Comparison of ENCODE assay signal across 8 mouse cellular contexts in the genomic region with DNA sequence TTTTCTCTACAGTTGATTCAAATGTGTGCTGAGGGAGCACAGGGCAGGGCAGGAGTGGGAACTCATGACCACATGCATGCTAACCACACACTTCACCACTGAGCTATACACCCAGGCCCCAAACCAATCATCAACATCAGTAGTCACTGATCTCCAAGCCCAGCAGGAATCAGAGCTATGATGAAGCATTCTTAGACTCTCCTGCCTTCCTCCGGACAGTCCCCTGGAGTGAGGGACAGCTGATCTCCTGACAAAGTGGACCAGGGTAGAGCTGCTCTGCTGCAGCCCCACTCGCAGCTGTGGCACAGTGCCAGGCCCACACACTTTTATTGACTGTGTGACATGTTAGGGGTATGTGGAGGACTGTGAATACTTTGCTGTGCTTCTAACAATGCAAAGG. TPM values are rescaled to one million over a fixed set of nuclear protein-coding genes. Genes with fewer than 3 reads are reported as not detected.
DNase-seq lines count a peak whose midpoint lies in the region; ATAC-seq and TF ChIP-seq lines count a peak whose summit lies in the region.
"Not testable (repeated sequence)": the region's sequence is repeated elsewhere in the genome, so short reads cannot be mapped to it uniquely, and the experiment has no call there.

No protein-coding gene starts in this region.

- H3K4me3 ChIP-seq in G1E (ENCODE audit: low read depth, low read length): peak overlapping the region; percentile 60
- not testable (repeated sequence) for H3K4me3 ChIP-seq in embryonic facial prominence, embryonic 12.5 days; kidney, embryonic 15.5 days (replicated peaks); neural tube, embryonic 14.5 days (ENCODE audit: low read depth, low read length)
- peak overlapping the region; percentile 33 for H3K4me3 ChIP-seq in forebrain, embryonic 15.5 days
- peak overlapping the region; percentile 30 for H3K4me3 ChIP-seq in hindbrain, embryonic 12.5 days
- H3K4me3 ChIP-seq in liver, embryonic 15.5 days (replicated peaks): 0 out of 2 replicates have a peak overlapping the region, but pooled peaks have one; percentile 21
- peak overlapping the region; percentile 38 for H3K4me3 ChIP-seq in midbrain, embryonic 13.5 days (replicated peaks)

- TF ChIP-seq CTCF in G1E (IDR thresholded peaks at IDR 0.05; ENCODE audit: low read depth, low read length): not testable (repeated sequence)

- 33% methylated on average over 2 of the region's 2 CpGs for WGBS in embryonic facial prominence, embryonic 12.5 days
- 10% methylated on average over 2 of the region's 2 CpGs for WGBS in forebrain, embryonic 15.5 days
- 11% methylated on average over 2 of the region's 2 CpGs for WGBS in hindbrain, embryonic 12.5 days
- 40% methylated on average over 1 of the region's 2 CpGs for WGBS in kidney, embryonic 15.5 days
- WGBS in liver, embryonic 15.5 days (ENCODE audit: insufficient replicate concordance): 18% methylated on average over 2 of the region's 2 CpGs
- 18% methylated on average over 1 of the region's 2 CpGs for WGBS in midbrain, embryonic 13.5 days
- WGBS in neural tube, embryonic 14.5 days: 30% methylated on average over 1 of the region's 2 CpGs

- peaks cover 40% of the 10 kb centered on the region for H3K36me3 ChIP-seq in G1E (replicated peaks)
- H3K36me3 ChIP-seq in embryonic facial prominence, embryonic 12.5 days: peaks cover 19% of the 10 kb centered on the region
- H3K36me3 ChIP-seq in forebrain, embryonic 15.5 days: peaks cover 14% of the 10 kb centered on the region
- peaks cover 16% of the 10 kb centered on the region for H3K36me3 ChIP-seq in hindbrain, embryonic 12.5 days
- peaks cover 23% of the 10 kb centered on the region for H3K36me3 ChIP-seq in kidney, embryonic 15.5 days
- H3K36me3 ChIP-seq in liver, embryonic 15.5 days (replicated peaks): peaks cover 18% of the 10 kb centered on the region
- peaks cover 27% of the 10 kb centered on the region for H3K36me3 ChIP-seq in midbrain, embryonic 13.5 days
- peaks cover 12% of the 10 kb centered on the region for H3K36me3 ChIP-seq in neural tube, embryonic 14.5 days (ENCODE audit: control insufficient read depth, insufficient read depth, low read length)

- ATAC-seq in G1E (ENCODE audit: extremely low read depth, insufficient number of reproducible peaks, low FRiP score, poor library complexity, severe bottlenecking); embryonic facial prominence, embryonic 12.5 days (ENCODE audit: insufficient number of reproducible peaks, insufficient read depth, low FRiP score, low TSS enrichment); forebrain, embryonic 15.5 days (replicated peaks); hindbrain, embryonic 12.5 days (ENCODE audit: low FRiP score); kidney, embryonic 15.5 days (replicated peaks; ENCODE audit: low FRiP score); liver, embryonic 15.5 days (ENCODE audit: insufficient read depth); midbrain, embryonic 13.5 days; neural tube, embryonic 14.5 days (ENCODE audit: low read depth): not testable (repeated sequence)

- H3K27me3 ChIP-seq in G1E (ENCODE audit: insufficient read depth, low read length); embryonic facial prominence, embryonic 12.5 days; forebrain, embryonic 15.5 days; hindbrain, embryonic 12.5 days; kidney, embryonic 15.5 days; liver, embryonic 15.5 days; midbrain, embryonic 13.5 days; neural tube, embryonic 14.5 days (ENCODE audit: control insufficient read depth, insufficient read depth, low read length): not testable (repeated sequence)

- peak overlapping the region; percentile 42 for H3K4me2 ChIP-seq in embryonic facial prominence, embryonic 12.5 days (replicated peaks)
- H3K4me2 ChIP-seq in forebrain, embryonic 15.5 days (replicated peaks): peak overlapping the region; percentile 43
- H3K4me2 ChIP-seq in hindbrain, embryonic 12.5 days (replicated peaks): peak overlapping the region; percentile 49
- H3K4me2 ChIP-seq in kidney, embryonic 15.5 days: peak overlapping the region; percentile 41
- H3K4me2 ChIP-seq in liver, embryonic 15.5 days: peak overlapping the region; percentile 41
- peak overlapping the region; percentile 60 for H3K4me2 ChIP-seq in midbrain, embryonic 13.5 days (replicated peaks)
- H3K4me2 ChIP-seq in neural tube, embryonic 14.5 days (ENCODE audit: low read depth, low read length): peak overlapping the region; percentile 37; the same call in 1 of the 2 replicates

- not testable (repeated sequence) for DNase-seq in G1E (ENCODE audit: low spot score)

- H3K9me3 ChIP-seq in G1E (replicated peaks); embryonic facial prominence, embryonic 12.5 days; forebrain, embryonic 15.5 days; hindbrain, embryonic 12.5 days (replicated peaks); kidney, embryonic 15.5 days (replicated peaks); liver, embryonic 15.5 days (replicated peaks); midbrain, embryonic 13.5 days; neural tube, embryonic 14.5 days (ENCODE audit: control insufficient read depth, low read length): not testable (repeated sequence)

- not testable (repeated sequence) for H3K27ac ChIP-seq in embryonic facial prominence, embryonic 12.5 days; forebrain, embryonic 15.5 days (replicated peaks); hindbrain, embryonic 12.5 days; kidney, embryonic 15.5 days; liver, embryonic 15.5 days (replicated peaks); midbrain, embryonic 13.5 days; neural tube, embryonic 14.5 days (ENCODE audit: low read depth, low read length)

- not testable (repeated sequence) for H3K9ac ChIP-seq in embryonic facial prominence, embryonic 12.5 days; forebrain, embryonic 15.5 days (replicated peaks); kidney, embryonic 15.5 days; liver, embryonic 15.5 days; neural tube, embryonic 14.5 days (replicated peaks; ENCODE audit: low read depth, low read length)
- H3K9ac ChIP-seq in hindbrain, embryonic 12.5 days: peak overlapping the region; percentile 47; the same call in 1 of the 2 replicates
- peak overlapping the region; percentile 51; the same call in 1 of the 2 replicates for H3K9ac ChIP-seq in midbrain, embryonic 13.5 days (replicated peaks)

- peaks cover 43% of the 10 kb centered on the region for H3K4me1 ChIP-seq in G1E (ENCODE audit: insufficient read depth, low read depth, low read length)
- not testable (repeated sequence) for H3K4me1 ChIP-seq in embryonic facial prominence, embryonic 12.5 days; kidney, embryonic 15.5 days
- H3K4me1 ChIP-seq in forebrain, embryonic 15.5 days: peaks cover 19% of the 10 kb centered on the region
- peaks cover 11% of the 10 kb centered on the region for H3K4me1 ChIP-seq in hindbrain, embryonic 12.5 days
- peaks cover 13% of the 10 kb centered on the region for H3K4me1 ChIP-seq in liver, embryonic 15.5 days (replicated peaks)
- H3K4me1 ChIP-seq in midbrain, embryonic 13.5 days (replicated peaks): peaks cover 32% of the 10 kb centered on the region
- H3K4me1 ChIP-seq in neural tube, embryonic 14.5 days (ENCODE audit: control insufficient read depth, insufficient read depth, low read length): peaks cover 10% of the 10 kb centered on the region

RNA-seq across cellular contexts. Expression of gene Acat2, which starts 1.2 kb away (rescaled TPM):
- total RNA-seq in G1E (2014; fragmentation: Nextera tagmentation) (27.5 and 36.6 TPM in 2 replicates), G1E (2017) (91.9 and 98.6 TPM in 2 replicates)
- polyA plus RNA-seq in G1E (2012): 10.3 and 14.4 TPM in 2 replicates
- 280 and 284 TPM in 2 replicates for polyA plus RNA-seq in embryonic facial prominence, embryonic 12.5 days (2016; fragmentation: Nextera tagmentation; extraction: Ambion mirVana)
- 323 TPM in 2 replicates for polyA plus RNA-seq in forebrain, embryonic 15.5 days (2015; fragmentation: Nextera tagmentation; extraction: Ambion mirVana)
- polyA plus RNA-seq in hindbrain, embryonic 12.5 days (2016; fragmentation: Nextera tagmentation; extraction: Ambion mirVana): 352 and 367 TPM in 2 replicates
- polyA plus RNA-seq in kidney, embryonic 15.5 days (2015; fragmentation: Nextera tagmentation; extraction: Ambion mirVana): 136 and 145 TPM in 2 replicates
- 93.7 and 101 TPM in 2 replicates for polyA plus RNA-seq in liver, embryonic 15.5 days (2015; fragmentation: Nextera tagmentation; extraction: Ambion mirVana)
- 360 and 384 TPM in 2 replicates for polyA plus RNA-seq in midbrain, embryonic 13.5 days (2015; fragmentation: Nextera tagmentation; extraction: Ambion mirVana)
- 188 and 294 TPM in 2 replicates for polyA plus RNA-seq in neural tube, embryonic 14.5 days (2014; fragmentation: Nextera tagmentation; extraction: Ambion mirVana)

RNA-seq across cellular contexts. Expression of gene Acat3, which starts 19.0 kb away (rescaled TPM):
- total RNA-seq in G1E (2014; fragmentation: Nextera tagmentation): not detected in 2 replicates
- 0.66 and 1.8 TPM in 2 replicates for total RNA-seq in G1E (2017)
- 0.10 and 0.15 TPM in 2 replicates for polyA plus RNA-seq in G1E (2012)
- 1.0 and 1.4 TPM in 2 replicates for polyA plus RNA-seq in embryonic facial prominence, embryonic 12.5 days (2016; fragmentation: Nextera tagmentation; extraction: Ambion mirVana)
- polyA plus RNA-seq in forebrain, embryonic 15.5 days (2015; fragmentation: Nextera tagmentation; extraction: Ambion mirVana): 1.00 and 1.0 TPM in 2 replicates
- 1.1 and 1.3 TPM in 2 replicates for polyA plus RNA-seq in hindbrain, embryonic 12.5 days (2016; fragmentation: Nextera tagmentation; extraction: Ambion mirVana)
- polyA plus RNA-seq in kidney, embryonic 15.5 days (2015; fragmentation: Nextera tagmentation; extraction: Ambion mirVana): 2.2 and 3.4 TPM in 2 replicates
- polyA plus RNA-seq in liver, embryonic 15.5 days (2015; fragmentation: Nextera tagmentation; extraction: Ambion mirVana): 10.0 and 13.2 TPM in 2 replicates
- polyA plus RNA-seq in midbrain, embryonic 13.5 days (2015; fragmentation: Nextera tagmentation; extraction: Ambion mirVana): 0.92 and 1.1 TPM in 2 replicates
- 1.3 and 1.4 TPM in 2 replicates for polyA plus RNA-seq in neural tube, embryonic 14.5 days (2014; fragmentation: Nextera tagmentation; extraction: Ambion mirVana)

RNA-seq across cellular contexts. Expression of gene Wtap, which starts 34.6 kb away (rescaled TPM):
- total RNA-seq in G1E (2014; fragmentation: Nextera tagmentation) (103 and 107 TPM in 2 replicates), G1E (2017) (150 and 173 TPM in 2 replicates)
- 37.5 and 44.0 TPM in 2 replicates for polyA plus RNA-seq in G1E (2012)
- 141 and 146 TPM in 2 replicates for polyA plus RNA-seq in embryonic facial prominence, embryonic 12.5 days (2016; fragmentation: Nextera tagmentation; extraction: Ambion mirVana)
- 157 and 161 TPM in 2 replicates for polyA plus RNA-seq in forebrain, embryonic 15.5 days (2015; fragmentation: Nextera tagmentation; extraction: Ambion mirVana)
- polyA plus RNA-seq in hindbrain, embryonic 12.5 days (2016; fragmentation: Nextera tagmentation; extraction: Ambion mirVana): 111 and 122 TPM in 2 replicates
- 134 and 139 TPM in 2 replicates for polyA plus RNA-seq in kidney, embryonic 15.5 days (2015; fragmentation: Nextera tagmentation; extraction: Ambion mirVana)
- polyA plus RNA-seq in liver, embryonic 15.5 days (2015; fragmentation: Nextera tagmentation; extraction: Ambion mirVana): 37.1 and 41.9 TPM in 2 replicates
- 149 and 160 TPM in 2 replicates for polyA plus RNA-seq in midbrain, embryonic 13.5 days (2015; fragmentation: Nextera tagmentation; extraction: Ambion mirVana)
- polyA plus RNA-seq in neural tube, embryonic 14.5 days (2014; fragmentation: Nextera tagmentation; extraction: Ambion mirVana): 119 and 126 TPM in 2 replicates

RNA-seq across cellular contexts. Expression of gene Mrpl18, which starts 43.2 kb away (rescaled TPM):
- total RNA-seq in G1E (2014; fragmentation: Nextera tagmentation) (114 and 118 TPM in 2 replicates), G1E (2017) (227 and 231 TPM in 2 replicates)
- polyA plus RNA-seq in G1E (2012): 52.4 and 103 TPM in 2 replicates
- 161 and 171 TPM in 2 replicates for polyA plus RNA-seq in embryonic facial prominence, embryonic 12.5 days (2016; fragmentation: Nextera tagmentation; extraction: Ambion mirVana)
- polyA plus RNA-seq in forebrain, embryonic 15.5 days (2015; fragmentation: Nextera tagmentation; extraction: Ambion mirVana): 141 and 143 TPM in 2 replicates
- 136 and 148 TPM in 2 replicates for polyA plus RNA-seq in hindbrain, embryonic 12.5 days (2016; fragmentation: Nextera tagmentation; extraction: Ambion mirVana)
- 162 and 182 TPM in 2 replicates for polyA plus RNA-seq in kidney, embryonic 15.5 days (2015; fragmentation: Nextera tagmentation; extraction: Ambion mirVana)
- 86.0 and 95.2 TPM in 2 replicates for polyA plus RNA-seq in liver, embryonic 15.5 days (2015; fragmentation: Nextera tagmentation; extraction: Ambion mirVana)
- 138 and 145 TPM in 2 replicates for polyA plus RNA-seq in midbrain, embryonic 13.5 days (2015; fragmentation: Nextera tagmentation; extraction: Ambion mirVana)
- 128 and 133 TPM in 2 replicates for polyA plus RNA-seq in neural tube, embryonic 14.5 days (2014; fragmentation: Nextera tagmentation; extraction: Ambion mirVana)

RNA-seq across cellular contexts. Expression of gene Tcp1, which starts 43.9 kb away (rescaled TPM):
- total RNA-seq in G1E (2014; fragmentation: Nextera tagmentation) (429 and 451 TPM in 2 replicates), G1E (2017) (889 and 1,033 TPM in 2 replicates)
- 25.9 and 56.3 TPM in 2 replicates for polyA plus RNA-seq in G1E (2012)
- polyA plus RNA-seq in embryonic facial prominence, embryonic 12.5 days (2016; fragmentation: Nextera tagmentation; extraction: Ambion mirVana): 475 and 490 TPM in 2 replicates
- polyA plus RNA-seq in forebrain, embryonic 15.5 days (2015; fragmentation: Nextera tagmentation; extraction: Ambion mirVana): 425 and 442 TPM in 2 replicates
- polyA plus RNA-seq in hindbrain, embryonic 12.5 days (2016; fragmentation: Nextera tagmentation; extraction: Ambion mirVana): 432 and 477 TPM in 2 replicates
- 424 and 439 TPM in 2 replicates for polyA plus RNA-seq in kidney, embryonic 15.5 days (2015; fragmentation: Nextera tagmentation; extraction: Ambion mirVana)
- polyA plus RNA-seq in liver, embryonic 15.5 days (2015; fragmentation: Nextera tagmentation; extraction: Ambion mirVana): 185 and 211 TPM in 2 replicates
- 403 and 435 TPM in 2 replicates for polyA plus RNA-seq in midbrain, embryonic 13.5 days (2015; fragmentation: Nextera tagmentation; extraction: Ambion mirVana)
- polyA plus RNA-seq in neural tube, embryonic 14.5 days (2014; fragmentation: Nextera tagmentation; extraction: Ambion mirVana): 375 and 416 TPM in 2 replicates
